Mouse (Mus musculus) cerebellum, adult 2 months (tissue): ENCODE results near the gene Gen1. TPM values are rescaled to one million over a fixed set of nuclear protein-coding genes. Genes with fewer than 3 reads are reported as not detected.

Experiments
- DNase-seq, 2 experiments: peaks; one replicate each; pipeline ENCODE4 v3.0.0; 2021
- H3K27ac ChIP-seq: fragments of 200-500 bp; 2 replicates; pipeline ENCODE4 v1.5.1; 2012; ENCODE audit warnings: low read length, control low read depth, inconsistent platforms; ENCODE audit not compliant: insufficient read depth
- H3K27me3 ChIP-seq: fragments of 200-500 bp; 2 replicates; pipeline ENCODE4 v1.6.1; 2012; ENCODE audit warnings: inconsistent platforms, mild to moderate bottlenecking, low read length, moderate library complexity; ENCODE audit not compliant: control insufficient read depth, insufficient read depth
- H3K4me1 ChIP-seq: fragments of 200-500 bp; 2 replicates; pipeline ENCODE4 v1.6.1; 2011; ENCODE audit warnings: low read length; ENCODE audit not compliant: control insufficient read depth, insufficient read depth
- H3K4me3 ChIP-seq: fragments of 200-500 bp; replicated peaks from 2 replicates; pipeline ENCODE3; 2011; ENCODE audit warnings: mild to moderate bottlenecking, low read depth, low read length, control low read depth; ENCODE audit not compliant: insufficient read depth
- CTCF ChIP-seq: fragments of 200-500 bp; IDR thresholded peaks from 2 replicates; pipeline ENCODE4 v1.5.1; 2011; ENCODE audit warnings: low read depth, mild to moderate bottlenecking, control low read depth, low read length, moderate library complexity, borderline replicate concordance; ENCODE audit not compliant: insufficient read depth
- POLR2A ChIP-seq: fragments of 200-500 bp; IDR thresholded peaks from 2 replicates; pipeline ENCODE4 v1.6.1; 2011; ENCODE audit warnings: low read length, control low read depth, borderline replicate concordance; ENCODE audit not compliant: insufficient read depth
- WGBS: fragments of 180-500 bp; shearing (Covaris S2); methylation state at CpG from one replicate; pipeline ENCODE4 v1.1.7; 2018; 5-methylcytosine and 5-hydroxymethylcytosine counted together
- polyA plus RNA-seq: library from polyadenylated mRNA; depleted of rRNA; stranded (reverse); fragments of >200 nt; gene quantifications from 2 replicates; pipeline ENCODE4 v1.2.3, GENCODE M21; 2012

The Gen1 gene
- polyA plus RNA-seq, 1 experiment = 0.67 TPM

GRCm38 (mm10) chr12:11221524-11222330, 43.9 kb downstream of the Gen1 start:
- H3K27ac ChIP-seq = no peak overlapping the region

GRCm38 (mm10) chr12:11217726-11218250, 47.8 kb downstream of the Gen1 start:
- Histone ChIP-seq H3K27ac (no peak overlapping the region), H3K4me1 (no peaks in the 10 kb centered on the region), H3K4me3 (no peak overlapping the region), H3K27me3 (no peaks in the 10 kb centered on the region)
- TF ChIP-seq POLR2A = no peak
- WGBS = 79% methylated on average over 7 of the region's 7 CpGs
- no peak for DNase-seq

More at GRCm38 (mm10) chr12:11221524-11222330, 43.9 kb downstream of the Gen1 start:
- Histone ChIP-seq H3K4me1 (no peaks in the 10 kb centered on the region), H3K4me3 (no peak overlapping the region), H3K27me3 (no peaks in the 10 kb centered on the region; the same call in 1 of the 2 replicates)
- WGBS = 53% methylated on average over 20 of the region's 20 CpGs
- TF ChIP-seq POLR2A = no peak
- TF ChIP-seq CTCF = no peak
- DNase-seq = no peak

- 52% methylated on average over 3 of the region's 3 CpGs for WGBS
- no peak for DNase-seq
- TF ChIP-seq CTCF = no peak
- TF ChIP-seq POLR2A = no peak
- H3K27ac ChIP-seq = no peak overlapping the region
- no peaks in the 10 kb centered on the region for H3K4me1 ChIP-seq
- H3K27me3 ChIP-seq = no peaks in the 10 kb centered on the region
- H3K4me3 ChIP-seq = no peak overlapping the region
Measured at GRCm38 (mm10) chr12:11216454-11216853, 49.1 kb downstream of the Gen1 start.

- Histone ChIP-seq H3K4me1 (no peaks in the 10 kb centered on the region), H3K4me3 (no peak overlapping the region), H3K27me3 (no peaks in the 10 kb centered on the region), H3K27ac (no peak overlapping the region)
- no peak for TF ChIP-seq CTCF
- no peak for TF ChIP-seq POLR2A
- no peak for DNase-seq
- WGBS = 76% methylated on average over 2 of the region's 2 CpGs
Measured at GRCm38 (mm10) chr12:11215555-11215954, 50.0 kb downstream of the Gen1 start.

- Histone ChIP-seq H3K27me3 (no peaks in the 10 kb centered on the region), H3K4me3 (no peak overlapping the region), H3K4me1 (no peaks in the 10 kb centered on the region), H3K27ac (no peak overlapping the region)
- TF ChIP-seq CTCF = no peak
- no peak for TF ChIP-seq POLR2A
- DNase-seq = no peak
Measured at GRCm38 (mm10) chr12:11214776-11215175, 50.8 kb downstream of the Gen1 start.

GRCm38 (mm10) chr12:11212881-11213280, 52.7 kb downstream of the Gen1 start:
- H3K27me3 ChIP-seq = no peaks in the 10 kb centered on the region
- WGBS = 21% methylated on average over 1 of the region's 1 CpGs
- no peaks in the 10 kb centered on the region for H3K4me1 ChIP-seq
- H3K4me3 ChIP-seq = no peak overlapping the region
- TF ChIP-seq CTCF (no peak), POLR2A (no peak)
- no peak overlapping the region for H3K27ac ChIP-seq
- DNase-seq = no peak

GRCm38 (mm10) chr12:11210361-11210760, 55.2 kb downstream of the Gen1 start:
- no peak for DNase-seq
- H3K27ac ChIP-seq = no peak overlapping the region
- no peak for TF ChIP-seq POLR2A
- TF ChIP-seq CTCF = no peak
- H3K4me1 ChIP-seq = no peaks in the 10 kb centered on the region
- no peaks in the 10 kb centered on the region for H3K27me3 ChIP-seq
- no peak overlapping the region for H3K4me3 ChIP-seq
- 74% methylated on average over 3 of the region's 3 CpGs for WGBS

- Histone ChIP-seq H3K27me3 (no peaks in the 10 kb centered on the region), H3K4me1 (no peaks in the 10 kb centered on the region), H3K4me3 (no peak overlapping the region), H3K27ac (no peak overlapping the region)
- TF ChIP-seq CTCF (no peak), POLR2A (no peak)
- no peak for DNase-seq
- 84% methylated on average over 5 of the region's 5 CpGs for WGBS
Measured at GRCm38 (mm10) chr12:11209636-11210035, 56.0 kb downstream of the Gen1 start.
